Mouse (Mus musculus) neural tube, embryonic 10.5 days (tissue): ENCODE data around the gene 1700016D06Rik.

ENCODE experiments used
- DNase-seq: peaks from one replicate; pipeline ENCODE4 v3.0.0-alpha.2; 2017; ENCODE audit warnings: low spot score; ENCODE audit errors: extremely low spot score

1700016D06Rik gene

DNA sequence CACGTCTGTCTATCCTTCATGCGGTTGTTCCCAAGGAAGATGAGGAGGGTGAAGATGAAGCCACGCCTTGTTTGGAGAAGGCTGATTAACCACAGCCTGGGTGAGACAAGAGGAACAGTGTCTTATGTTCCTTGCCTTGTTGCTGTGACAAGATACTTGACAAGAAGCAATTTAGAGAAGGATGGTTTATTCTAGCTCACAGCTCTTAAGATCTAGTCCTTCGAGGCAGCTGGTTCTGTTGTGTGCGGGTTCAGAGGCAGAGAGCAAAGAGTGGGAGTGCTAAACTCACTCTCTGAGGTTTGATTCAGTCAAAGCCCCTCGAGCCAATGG, at the start of gene 1700016D06Rik:
TSS of gene 1700016D06Rik (minus strand) at position 31 of the 330 bp plus-strand sequence.
- no peak for DNase-seq

DNA sequence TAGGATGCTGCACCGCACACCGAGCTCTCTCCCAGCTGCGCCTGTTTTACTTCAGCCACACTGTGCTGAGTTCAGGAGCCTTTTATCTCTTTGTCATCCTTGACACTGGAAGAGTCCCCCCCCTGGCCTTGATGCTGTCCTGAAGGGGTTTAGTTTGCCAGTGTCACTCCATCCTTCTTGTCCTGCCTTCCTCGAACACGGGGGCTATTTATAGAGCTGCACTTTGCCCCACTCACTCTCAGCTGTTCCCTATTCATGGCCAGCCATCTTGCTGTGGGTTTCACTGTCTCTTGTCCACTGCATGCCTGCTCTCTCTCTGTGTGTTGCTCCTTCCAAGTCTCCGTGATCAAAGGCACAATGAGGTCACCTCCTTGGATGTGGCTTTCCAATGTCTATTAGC, 48.6 kb upstream of the 1700016D06Rik start:
- DNase-seq: no peak

DNA sequence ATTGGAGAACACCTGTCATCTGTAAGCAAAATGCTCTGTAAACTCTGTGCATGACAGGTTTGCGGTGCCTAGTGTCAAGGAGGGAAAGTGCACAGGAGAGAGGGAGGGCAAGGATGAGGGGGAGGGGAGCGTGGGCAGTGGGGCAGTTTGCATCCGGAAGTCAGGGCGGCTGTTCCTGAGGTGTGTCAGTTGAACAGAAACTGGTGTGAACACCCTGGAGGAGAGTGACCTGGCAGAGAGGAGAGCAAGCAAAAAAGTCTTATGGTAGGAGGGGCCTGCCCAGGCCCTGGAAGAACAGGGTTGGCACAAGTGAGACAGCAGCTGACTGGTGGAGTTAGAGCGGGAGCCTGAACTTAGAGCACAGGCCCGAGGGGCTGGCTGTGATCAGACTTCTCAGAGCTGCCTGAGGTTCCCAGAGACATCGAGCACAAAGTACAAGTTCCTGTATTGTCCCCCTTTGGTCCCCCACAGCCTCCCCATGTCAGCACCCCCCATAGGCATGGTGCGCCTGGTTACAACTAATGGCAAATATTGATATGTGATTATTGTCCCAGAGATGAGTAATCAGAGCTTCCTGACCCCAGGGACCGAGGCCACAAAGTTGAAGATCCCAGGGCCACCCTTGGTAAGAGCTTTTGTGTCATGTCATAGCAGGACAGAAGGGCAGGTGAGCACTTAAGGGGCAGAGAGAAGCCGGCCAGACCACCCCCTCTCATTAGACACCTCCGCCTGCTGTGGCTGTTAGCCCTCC, 46.2 kb upstream of the 1700016D06Rik start:
- DNase-seq: no peak

GRCm38 (mm10) chr8:11743580-11743979, 42.7 kb upstream of the 1700016D06Rik start:
- DNase-seq: no peak

DNA sequence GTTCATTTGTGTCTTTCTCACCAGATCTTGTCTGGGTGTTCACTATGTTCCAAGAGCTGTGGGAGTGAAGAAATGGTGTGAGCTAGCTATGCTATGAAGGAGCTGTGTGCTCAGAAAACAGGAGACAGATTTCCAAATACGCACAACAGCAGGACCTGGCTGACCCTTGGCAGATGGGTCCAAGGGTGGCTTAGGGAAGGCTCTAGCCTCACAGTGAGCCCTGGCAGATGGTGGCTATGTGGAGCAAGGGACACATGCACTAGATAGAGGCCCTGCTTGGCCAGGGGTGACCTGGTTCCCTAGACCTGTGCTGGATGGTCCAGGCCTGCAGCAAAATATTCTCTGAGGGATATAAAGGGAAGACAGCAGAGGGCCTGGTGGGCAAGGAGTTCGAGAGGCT, 40.0 kb upstream of the 1700016D06Rik start:
- DNase-seq: no peak

DNA sequence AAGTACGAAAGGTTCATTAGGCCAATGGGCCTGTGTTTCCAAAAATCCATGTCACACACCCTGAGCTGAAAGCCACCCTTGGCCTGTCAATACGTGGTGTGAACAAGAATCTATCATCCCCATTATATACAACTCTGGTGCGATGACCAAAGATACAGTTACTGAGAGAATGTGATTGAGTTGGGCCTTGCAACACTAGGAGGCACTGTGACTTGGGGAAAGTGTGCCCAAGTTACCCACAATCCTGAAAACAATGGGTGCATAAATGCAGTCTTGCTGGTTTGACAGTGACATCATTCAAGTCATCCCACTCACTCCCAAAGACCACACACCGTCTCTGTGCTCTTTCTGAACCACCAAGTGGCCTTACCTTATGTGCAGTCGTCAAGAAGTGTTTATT, 38.2 kb upstream of the 1700016D06Rik start:
- DNase-seq: no peak

DNA sequence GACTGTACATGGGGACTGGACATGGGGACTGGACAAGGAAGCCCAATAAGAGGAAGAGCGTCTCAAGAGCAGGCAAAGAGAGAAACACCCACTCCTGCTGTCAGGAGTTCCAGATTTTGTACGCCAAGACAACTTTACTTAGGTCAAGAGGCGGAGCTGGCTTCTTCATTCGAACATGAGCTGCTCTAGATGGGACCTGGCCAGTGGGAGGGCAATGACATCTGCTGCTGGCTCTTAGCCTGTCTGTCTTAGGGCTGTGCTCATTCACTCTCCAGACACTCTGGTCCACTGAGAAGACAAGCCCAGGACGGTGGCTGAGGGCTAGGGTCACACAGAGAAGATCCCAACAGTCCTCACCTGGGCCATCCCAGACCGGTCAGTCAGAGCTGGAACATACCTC, 36.2 kb upstream of the 1700016D06Rik start:
- no peak for DNase-seq

GRCm38 (mm10) chr8:11735672-11736235, 34.9 kb upstream of the 1700016D06Rik start:
- DNase-seq: no peak

- no peak for DNase-seq
Observed at GRCm38 (mm10) chr8:11730271-11730940, 29.5 kb upstream of the 1700016D06Rik start.

DNA sequence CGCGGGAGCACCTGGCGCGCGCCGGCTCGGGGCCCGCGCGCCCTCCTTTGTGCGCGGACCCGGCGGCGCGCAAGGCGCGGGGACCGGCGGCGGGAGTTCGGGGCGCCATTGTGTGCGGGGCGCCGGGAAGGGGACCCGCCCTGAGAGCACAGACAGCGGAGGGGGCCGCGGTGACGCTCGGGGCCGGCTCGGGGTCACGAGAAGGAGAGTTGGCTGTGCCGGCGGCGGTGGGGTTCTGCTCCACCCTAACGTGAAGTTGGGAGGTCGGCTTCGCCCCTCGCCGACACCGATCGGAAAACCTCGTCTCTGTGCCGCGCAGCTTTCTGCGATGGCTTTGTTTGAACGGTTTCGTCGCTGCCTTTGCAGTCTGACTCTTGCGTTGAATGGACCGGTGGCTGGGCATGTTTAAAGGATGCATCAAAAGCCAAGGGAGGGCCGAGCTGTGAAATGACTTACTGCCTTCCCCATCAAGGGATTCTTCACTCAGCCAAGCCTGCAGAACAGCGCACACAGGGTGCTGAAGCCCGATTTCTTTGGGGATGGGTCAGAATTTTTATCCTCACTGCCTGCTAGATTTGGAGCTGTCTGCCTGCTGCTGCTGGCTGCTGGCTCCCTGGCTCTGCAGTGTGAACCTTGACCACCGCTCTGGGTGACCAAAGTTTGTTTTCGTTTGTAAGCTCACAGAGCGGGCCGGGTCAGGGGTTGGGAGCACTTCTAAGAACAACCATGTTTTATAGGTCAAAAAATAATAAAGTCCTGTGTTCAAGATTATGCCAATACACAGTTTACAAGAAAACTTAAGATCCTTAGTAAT, 27.8 kb upstream of the 1700016D06Rik start:
- DNase-seq: peak; percentile 71

DNA sequence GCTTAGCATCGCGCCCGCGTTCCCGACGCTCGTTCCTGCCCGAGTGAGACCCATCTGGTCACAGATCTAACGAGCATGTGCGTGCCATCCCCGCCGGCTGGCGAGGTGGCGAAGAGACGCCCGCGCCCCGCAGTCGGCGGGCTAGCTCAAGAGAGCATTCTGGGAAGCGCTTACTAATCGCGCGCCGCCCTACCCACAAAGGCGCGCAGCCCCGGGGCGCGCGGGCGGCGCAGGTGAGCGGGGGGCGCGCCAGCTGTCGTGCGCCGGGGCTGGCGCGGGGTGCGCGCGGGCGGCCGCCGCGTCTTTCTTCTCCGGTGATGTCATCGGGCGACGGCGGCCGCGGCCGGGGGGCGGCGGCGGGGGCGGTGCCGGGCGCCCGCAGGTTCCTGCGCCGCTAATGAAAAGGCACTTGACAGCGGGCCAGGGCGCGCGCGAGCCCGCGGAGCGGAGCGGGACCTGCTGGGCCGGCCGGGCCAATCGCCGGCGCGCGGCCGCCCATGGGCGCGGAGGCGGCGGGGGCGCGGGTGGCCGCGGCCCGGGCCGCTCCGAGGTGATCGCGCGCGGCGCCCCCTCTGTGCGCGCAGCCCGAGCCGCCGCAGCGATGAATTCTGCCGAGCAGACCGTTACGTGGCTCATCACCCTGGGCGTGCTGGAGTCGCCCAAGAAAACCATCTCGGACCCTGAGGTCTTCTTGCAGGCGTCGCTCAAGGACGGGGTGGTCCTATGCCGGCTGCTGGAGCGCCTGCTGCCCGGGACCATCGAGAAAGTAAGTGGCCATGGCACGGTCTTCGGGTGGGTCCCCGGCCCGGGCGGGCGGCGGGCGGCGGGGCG, 27.0 kb upstream of the 1700016D06Rik start, which contains the start of gene Arhgef7:
TSS of gene Arhgef7 (plus strand) at position 71 of the 831 bp plus-strand sequence.
- peak; percentile 75 for DNase-seq

DNA sequence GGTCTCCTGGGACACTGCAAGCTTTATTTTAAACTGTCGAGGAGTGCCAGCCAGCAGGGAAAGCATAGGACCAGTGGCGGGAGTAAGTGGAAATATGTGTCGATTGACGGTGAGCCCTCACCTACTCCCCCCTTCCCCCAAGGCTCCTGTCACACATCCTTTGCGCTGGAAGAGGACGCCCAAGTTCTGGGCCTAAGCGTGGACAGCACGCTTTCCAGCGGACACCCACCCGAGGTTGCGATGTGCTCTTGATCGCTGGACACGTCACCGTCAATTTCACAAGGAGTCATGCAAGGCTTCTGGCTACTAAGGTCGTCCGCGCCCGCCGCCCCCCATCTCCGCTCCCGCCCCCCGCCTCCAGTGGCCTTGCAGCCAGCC, 26.4 kb upstream of the 1700016D06Rik start:
- DNase-seq: peak; percentile 66

DNA sequence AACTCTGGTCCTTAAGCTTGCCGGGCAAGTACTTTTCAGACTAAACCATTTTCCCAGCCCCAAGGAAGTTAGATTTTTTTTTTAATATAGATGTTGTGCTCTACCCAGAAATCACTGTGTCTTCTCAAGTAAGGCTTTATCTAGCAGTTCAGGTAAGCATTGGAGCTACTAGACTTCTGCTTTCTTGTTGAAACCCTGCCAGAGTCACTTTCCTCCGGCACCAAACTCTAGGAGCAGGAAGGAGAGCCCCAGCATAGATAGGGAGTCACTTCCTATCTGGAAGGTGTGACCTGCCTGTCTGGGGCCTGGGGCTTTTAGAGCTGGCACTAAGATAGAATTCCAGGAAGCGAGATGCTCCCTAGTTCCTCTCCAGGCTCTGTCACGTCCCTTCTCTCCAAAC, 16.3 kb upstream of the 1700016D06Rik start:
- DNase-seq: no peak

GRCm38 (mm10) chr8:11712244-11712643, 11.4 kb upstream of the 1700016D06Rik start:
- no peak for DNase-seq

DNA sequence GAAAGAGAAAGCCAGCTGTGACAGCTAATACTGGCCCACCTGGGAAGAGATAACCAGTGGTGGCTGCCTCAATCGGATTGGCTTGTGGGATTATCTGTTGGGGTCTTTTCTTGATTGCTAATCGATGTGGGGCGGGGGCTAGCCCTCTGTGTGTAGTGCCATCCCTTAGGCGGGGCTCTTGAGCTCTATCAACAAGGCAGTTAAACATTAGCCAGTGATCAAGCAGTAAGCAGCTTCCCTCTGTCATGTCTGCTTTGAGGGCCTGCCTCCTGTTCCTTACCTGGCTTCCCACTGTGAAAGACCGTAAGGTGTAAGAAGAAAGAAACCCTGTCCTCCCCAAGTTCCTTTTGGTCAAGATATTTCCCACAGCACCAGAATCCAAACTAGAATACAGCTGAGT, 9.6 kb upstream of the 1700016D06Rik start:
- no peak for DNase-seq

DNA sequence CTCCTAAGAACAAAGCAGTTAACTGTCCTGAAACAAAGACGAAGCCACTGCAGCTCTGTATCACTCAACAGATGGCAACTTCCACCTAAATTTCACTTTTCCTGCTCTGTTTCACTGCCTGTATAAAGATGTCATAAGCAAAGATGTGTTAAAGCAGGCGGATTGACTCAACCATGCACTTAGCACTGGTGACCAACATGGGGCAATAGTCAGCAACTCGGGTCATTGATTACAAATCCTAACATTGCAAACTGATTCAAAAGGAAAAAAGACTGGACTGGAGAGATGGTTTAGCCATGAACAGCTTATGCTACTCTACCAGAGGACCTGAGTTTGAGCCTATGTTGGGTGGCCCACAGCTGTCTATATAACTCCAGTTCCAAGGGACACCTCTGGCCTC, 8.7 kb upstream of the 1700016D06Rik start:
- no peak for DNase-seq

DNA sequence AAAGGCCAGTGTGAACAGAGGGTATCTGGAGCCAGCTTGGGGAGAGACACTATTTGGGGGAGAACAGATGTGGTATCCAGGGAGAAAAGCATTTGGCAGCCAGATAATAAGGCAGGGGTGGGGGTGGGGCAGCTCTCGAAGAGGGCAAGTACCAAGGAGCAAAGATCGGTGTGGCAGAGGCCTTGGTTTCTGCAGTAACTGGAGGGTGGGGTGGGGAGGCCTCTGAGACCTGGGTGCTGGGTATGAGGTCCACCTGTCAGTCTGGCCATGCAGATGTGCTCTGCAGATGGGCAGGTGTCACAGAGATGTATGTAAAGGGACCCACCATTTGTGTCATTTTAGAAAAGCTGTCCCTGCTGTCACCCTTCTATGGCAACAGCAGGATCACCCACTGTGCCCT, 8.0 kb upstream of the 1700016D06Rik start:
- no peak for DNase-seq

GRCm38 (mm10) chr8:11707701-11708100, 6.8 kb upstream of the 1700016D06Rik start:
- no peak for DNase-seq

DNA sequence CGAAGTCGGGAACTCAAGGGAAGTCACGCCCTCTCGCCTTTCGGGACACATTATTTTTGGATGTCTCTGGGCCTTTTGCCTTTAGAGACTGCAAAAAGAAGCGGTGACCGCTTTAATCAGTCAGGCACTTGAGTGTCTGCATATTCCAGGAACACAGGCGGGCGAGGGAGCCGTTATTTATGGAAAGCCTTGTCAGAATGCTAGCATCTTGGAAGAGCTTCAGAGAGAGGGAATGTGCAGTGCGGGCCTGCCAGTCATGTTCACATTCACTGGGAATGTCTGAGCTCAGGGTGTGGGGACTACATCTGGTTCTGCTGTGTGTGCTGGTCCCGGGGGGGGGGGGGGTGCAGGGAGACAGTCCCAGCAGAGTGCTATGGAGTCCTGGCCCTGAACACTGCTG, 5.0 kb upstream of the 1700016D06Rik start:
- DNase-seq: no peak

DNA sequence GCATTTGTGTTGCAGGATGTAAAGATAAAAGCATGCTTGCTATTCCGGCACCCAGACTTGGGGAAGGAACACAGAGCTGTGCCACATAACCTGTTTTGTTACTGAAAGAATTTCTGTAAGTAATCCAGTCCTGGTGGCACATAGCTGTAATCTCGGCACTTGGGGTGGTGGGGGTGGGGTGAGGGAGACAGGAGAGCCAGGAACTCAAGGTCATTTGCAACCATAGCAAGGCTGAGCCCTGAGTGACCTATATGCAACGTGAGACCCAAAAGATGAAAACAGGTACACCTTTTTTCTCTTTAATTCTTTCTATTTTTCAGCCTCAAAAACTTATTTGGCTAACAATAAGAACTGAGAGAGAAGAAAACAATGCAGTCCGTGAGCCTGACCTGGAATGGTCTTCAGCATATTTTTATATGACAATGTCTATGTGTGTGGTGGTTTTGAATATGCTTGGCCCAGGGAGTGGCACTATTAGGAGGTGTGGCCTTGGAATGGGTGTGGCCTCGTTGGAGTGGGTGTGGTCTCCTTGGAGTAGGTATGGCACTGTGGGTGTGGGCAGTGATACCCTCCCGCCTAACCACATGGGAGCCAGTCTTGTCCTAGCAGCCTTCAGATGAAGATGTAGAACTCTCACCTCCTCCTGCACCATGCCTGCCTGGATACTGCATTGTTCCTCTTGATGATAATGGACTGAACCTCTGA, 4.0 kb upstream of the 1700016D06Rik start:
- no peak for DNase-seq
